Mouse (Mus musculus) left cerebral cortex, adult 2 months (tissue): Measurements from ENCODE around the gene Rbm7. TPM values are rescaled to one million over a fixed set of nuclear protein-coding genes. Genes with fewer than 3 reads are reported as not detected.
"Not testable (repeated sequence)": the region's sequence is repeated elsewhere in the genome, so short reads cannot be mapped to it uniquely, and the experiment has no call there.

ENCODE experiments used
- DNase-seq, 2 experiments: peaks; one replicate each; pipeline ENCODE4 v3.0.0; 2021 to 2022; ENCODE audit warnings: low spot score in 2 of 2, mixed read lengths in 1 of 2; ENCODE audit errors: extremely low spot score in 1 of 2
- H3K27ac ChIP-seq: fragments of 200-600 bp; 2 replicates; pipeline ENCODE4 v1.8.1; 2022
- H3K4me3 ChIP-seq: fragments of 200-600 bp; 2 replicates; pipeline ENCODE4 v1.8.1; 2022
- CTCF ChIP-seq: fragments of 200-600 bp; IDR thresholded peaks from 2 replicates; pipeline ENCODE4 v1.8.1; 2022; ENCODE audit warnings: antibody characterized with exemption, mild to moderate bottlenecking, moderate library complexity
- intact Hi-C: fragments of 180-260 bp; cut with DNase I; formaldehyde crosslinking; loops from one replicate; pipeline ENCODE4 v1.15.1; 2025
- total RNA-seq, 2 experiments: library from RNA; stranded (reverse); gene quantifications; 2 replicates each; pipeline ENCODE4 v1.2.3; 2021

The Rbm7 gene
- total RNA-seq, 2 experiments from 2014 or later = 32.1 to 36.1 TPM

- no peak for TF ChIP-seq CTCF
- peak overlapping the region; percentile 84 for H3K4me3 ChIP-seq
- no peak for DNase-seq
- intact Hi-C loops = loop anchor here (1.0 kb wide), 1 partner anchor 15 kb away; the partner anchor contains the start of genes Gm5617 and Rbm7
- H3K27ac ChIP-seq = peak overlapping the region; percentile 83
These were observed 15.2 kb downstream of the Rbm7 start for GRCm38 (mm10) chr9:48479838-48480410.

DNA sequence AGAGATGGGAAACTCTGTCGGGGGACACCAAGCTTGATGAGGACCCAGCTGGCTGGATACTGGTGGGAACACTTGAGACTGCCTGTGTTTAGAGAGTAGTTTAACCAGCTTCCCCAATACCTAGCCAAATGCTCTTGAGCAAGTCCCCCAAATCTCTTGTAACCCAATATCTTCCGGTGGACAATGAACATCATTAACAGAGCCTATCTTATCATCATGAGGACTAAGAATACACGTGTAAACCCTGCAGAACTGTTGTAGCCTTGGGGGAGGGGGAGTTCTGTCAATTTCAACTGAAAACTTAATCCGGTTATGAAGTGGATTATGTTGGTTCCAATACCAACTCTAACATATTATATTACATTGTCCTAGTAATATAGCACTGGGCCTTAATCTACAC lies 16.3 kb downstream of the Rbm7 start:
- no peak overlapping the region for H3K4me3 ChIP-seq
- H3K27ac ChIP-seq = no peak overlapping the region
- intact Hi-C loops = no loop called here
- DNase-seq = no peak
- TF ChIP-seq CTCF = no peak

GRCm38 (mm10) chr9:48476236-48477165 lies 18.6 kb downstream of the Rbm7 start:
- Histone ChIP-seq H3K27ac (no peak overlapping the region), H3K4me3 (no peak overlapping the region)
- DNase-seq = no peak
- intact Hi-C loops = no loop called here
- no peak for TF ChIP-seq CTCF

DNA sequence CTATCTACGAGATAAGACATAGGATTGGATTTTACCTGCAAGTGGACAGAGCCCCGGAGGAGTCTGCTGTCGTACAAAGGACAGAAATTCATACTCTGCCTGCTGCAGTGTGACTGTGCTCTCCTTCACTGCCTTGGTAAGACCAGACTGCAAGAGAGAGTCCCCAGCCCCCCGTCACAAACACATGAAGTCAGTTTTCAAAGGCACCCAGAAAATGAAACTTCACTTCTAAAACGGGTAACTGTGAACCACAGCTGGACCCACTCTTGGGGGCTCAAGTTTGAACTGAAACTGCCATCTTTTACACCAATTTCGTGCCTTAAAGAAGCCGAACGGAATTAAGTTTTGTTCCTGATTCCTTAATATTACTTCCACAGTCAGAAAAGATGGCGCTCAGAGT lies 20.7 kb downstream of the Rbm7 start:
- Histone ChIP-seq H3K27ac (no peak overlapping the region), H3K4me3 (no peak overlapping the region)
- DNase-seq = no peak
- intact Hi-C loops = no loop called here
- TF ChIP-seq CTCF = no peak

DNA sequence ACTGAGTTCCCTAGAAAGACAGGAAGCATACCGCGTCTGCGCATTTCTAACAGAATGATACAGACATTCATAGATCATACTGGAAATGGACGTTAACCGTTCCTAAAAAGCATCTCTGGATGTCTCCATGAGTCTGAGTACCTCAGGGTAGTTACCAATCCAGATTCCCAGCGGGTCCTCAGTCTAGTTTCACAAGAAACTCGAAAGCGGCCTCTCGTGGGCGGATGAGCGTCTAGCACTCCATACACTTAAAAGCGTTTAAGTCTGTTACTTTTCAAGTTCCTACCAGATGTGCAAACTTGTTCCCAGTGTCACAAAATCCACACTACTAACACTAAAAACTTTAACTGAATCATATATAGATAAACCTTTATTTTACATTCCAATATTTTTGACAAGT lies 22.0 kb downstream of the Rbm7 start:
- intact Hi-C loops = no loop called here
- no peak for DNase-seq
- H3K4me3 ChIP-seq = no peak overlapping the region
- no peak overlapping the region for H3K27ac ChIP-seq
- peak; percentile 20; the same call in 1 of the 2 replicates for TF ChIP-seq CTCF

- no peak for DNase-seq
- no peak overlapping the region for H3K4me3 ChIP-seq
- intact Hi-C loops = no loop called here
- no peak overlapping the region for H3K27ac ChIP-seq
- no peak for TF ChIP-seq CTCF
These were observed 22.6 kb downstream of the Rbm7 start for GRCm38 (mm10) chr9:48472441-48473025.

DNA sequence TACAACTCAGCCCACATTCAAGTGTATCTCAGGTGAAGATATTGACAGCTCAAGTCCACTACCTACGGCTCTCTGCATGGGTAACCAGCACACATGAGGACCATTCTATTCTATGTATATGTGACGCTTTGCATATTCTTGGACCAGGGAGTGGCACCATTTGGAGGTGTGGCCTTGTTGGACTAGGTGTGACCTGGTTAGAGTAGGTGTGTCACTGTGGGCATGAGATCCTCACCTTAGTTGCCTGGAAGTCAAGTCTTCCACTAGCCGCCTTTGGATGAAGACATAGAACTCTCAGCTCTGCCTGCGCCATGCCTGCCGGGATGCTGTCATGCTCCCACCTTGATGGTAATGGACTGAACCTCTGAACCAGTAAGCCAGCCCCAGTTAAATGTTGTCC lies 27.6 kb downstream of the Rbm7 start:
- H3K4me3 ChIP-seq, H3K27ac ChIP-seq, DNase-seq: not testable (repeated sequence)
- intact Hi-C loops = loop anchor here (2.0 to 5.0 kb wide), 2 partner anchors 93 to 200 kb away; no protein-coding TSS in a partner anchor

DNA sequence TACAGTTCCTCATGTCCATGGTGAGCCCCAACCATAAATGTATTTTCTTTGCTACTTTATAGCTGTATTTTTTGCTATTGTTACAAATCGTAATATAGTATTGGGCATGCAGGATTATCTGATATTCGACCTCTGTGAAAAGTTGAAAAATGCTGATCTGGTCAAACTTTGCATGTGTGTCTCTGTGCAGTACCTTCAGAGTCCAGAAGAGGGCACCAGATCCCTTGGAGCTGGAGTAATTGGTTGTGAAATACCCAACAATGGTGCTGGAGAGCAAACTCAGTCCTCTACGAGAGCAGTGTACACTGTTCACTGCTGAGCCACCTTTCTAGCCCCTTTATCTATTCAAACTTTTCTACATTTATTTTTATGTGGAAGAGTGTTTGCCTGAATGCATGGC lies 28.3 kb downstream of the Rbm7 start:
- TF ChIP-seq CTCF = peak; percentile 96
- intact Hi-C loops = loop anchor here (2.0 to 5.0 kb wide), 2 partner anchors 94 to 200 kb away; no protein-coding TSS in a partner anchor
- Histone ChIP-seq H3K4me3 (no peak overlapping the region), H3K27ac (no peak overlapping the region)
- peak; percentile 35 to 49 for DNase-seq

GRCm38 (mm10) chr9:48465671-48466070 lies 29.4 kb downstream of the Rbm7 start:
- no peak overlapping the region for H3K4me3 ChIP-seq
- intact Hi-C loops = loop anchor here (2.0 to 5.0 kb wide), 2 partner anchors 95 to 198 kb away; no protein-coding TSS in a partner anchor
- TF ChIP-seq CTCF = peak; percentile 22
- DNase-seq = no peak
- no peak overlapping the region for H3K27ac ChIP-seq

GRCm38 (mm10) chr9:48461545-48461944 lies 33.6 kb downstream of the Rbm7 start:
- no peak overlapping the region for H3K27ac ChIP-seq
- H3K4me3 ChIP-seq = no peak overlapping the region
- no peak for TF ChIP-seq CTCF
- intact Hi-C loops = no loop called here
- no peak for DNase-seq

DNA sequence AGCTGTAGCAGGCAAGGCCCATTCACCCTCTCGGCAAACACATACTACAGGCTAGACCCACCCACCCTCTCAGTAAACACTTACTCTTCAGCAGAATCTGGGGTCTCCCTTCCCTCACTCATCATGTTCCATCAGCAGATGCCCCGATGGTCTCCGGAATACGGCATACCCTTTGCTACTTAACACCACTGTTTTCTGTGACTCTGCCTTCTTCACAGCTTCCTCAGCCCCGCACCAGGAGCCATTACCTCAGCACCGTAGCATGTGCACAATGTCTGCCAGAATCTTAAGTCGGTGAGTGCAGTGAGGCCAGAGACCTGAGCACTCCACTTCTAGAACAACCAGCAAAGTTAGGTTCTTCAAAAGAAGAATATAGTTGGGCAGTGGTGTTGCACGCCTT lies 34.4 kb downstream of the Rbm7 start:
- H3K4me3 ChIP-seq = no peak overlapping the region
- DNase-seq = no peak
- no peak for TF ChIP-seq CTCF
- intact Hi-C loops = no loop called here
- H3K27ac ChIP-seq = no peak overlapping the region

GRCm38 (mm10) chr9:48459391-48459790 lies 35.7 kb downstream of the Rbm7 start:
- no peak for TF ChIP-seq CTCF
- no peak overlapping the region for H3K27ac ChIP-seq
- DNase-seq = peak in 1 of 2 experiments; percentile 5
- intact Hi-C loops = no loop called here
- no peak overlapping the region for H3K4me3 ChIP-seq
